Mouse (Mus musculus) frontal cortex, postnatal 14 days (tissue): ENCODE data around the gene Zbtb44.

Source experiments
- DNase-seq, 2 experiments: peaks; one replicate each; pipeline ENCODE4 v3.0.0; 2022; ENCODE audit warnings: low spot score in 2 of 2

The Zbtb44 gene

DNA sequence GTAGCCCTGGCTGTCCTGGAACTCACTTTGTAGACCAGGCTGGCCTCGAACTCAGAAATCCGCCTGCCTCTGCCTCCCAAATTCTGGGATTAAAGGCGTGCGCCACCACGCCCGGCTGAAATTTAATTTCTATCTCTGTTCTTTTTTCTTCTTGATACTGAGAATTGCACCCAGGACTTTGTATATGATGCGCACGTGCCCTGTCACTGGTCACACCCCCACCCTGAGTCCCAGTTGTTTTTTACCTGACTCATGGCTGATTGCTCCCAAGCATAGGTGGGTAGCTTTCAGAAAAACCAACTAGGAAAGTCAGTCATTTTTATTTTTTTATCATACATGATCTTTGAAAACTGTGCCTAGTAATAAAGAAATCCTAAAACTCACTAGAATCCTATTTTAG is 40.3 kb downstream of the Zbtb44 start:
- no peak for DNase-seq

DNA sequence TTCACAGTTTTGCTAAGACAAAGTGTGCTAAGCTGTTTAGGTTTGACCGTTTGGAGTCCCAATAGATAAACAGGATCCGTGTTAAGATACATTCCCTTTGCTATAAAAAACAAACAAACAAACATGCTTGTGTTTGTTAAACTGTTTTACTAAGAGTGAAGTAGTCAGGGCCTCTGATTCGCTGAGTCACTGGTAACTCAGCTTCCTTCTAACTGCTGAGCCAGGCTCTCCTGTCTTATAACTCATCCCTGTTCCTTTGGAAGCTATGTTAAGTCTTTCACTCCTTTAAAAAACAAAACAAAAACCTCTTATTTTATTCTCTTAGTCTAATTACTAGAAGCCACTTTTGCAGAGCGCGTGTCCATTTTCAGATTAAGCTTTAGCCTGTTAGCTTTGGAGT is 41.8 kb downstream of the Zbtb44 start:
- no peak for DNase-seq

DNA sequence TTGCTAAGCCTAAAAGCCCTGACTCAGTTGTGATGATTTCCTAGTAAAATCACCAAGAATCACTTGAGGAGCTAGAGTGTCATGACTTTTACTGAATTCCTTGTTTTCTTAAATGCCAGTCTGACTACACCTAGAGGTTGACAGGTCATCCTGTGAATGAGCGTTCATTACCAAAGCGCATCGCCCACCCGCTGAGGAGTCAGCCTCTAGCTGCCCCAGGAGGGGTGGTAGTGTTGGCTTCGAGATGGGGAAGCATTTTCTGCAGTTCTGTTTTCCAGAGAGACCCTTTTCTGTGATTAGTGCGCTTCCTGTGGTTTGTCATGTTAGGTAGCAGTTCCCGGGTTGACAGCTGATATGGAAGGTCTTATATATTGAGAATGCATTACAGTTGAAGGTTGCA is 43.4 kb downstream of the Zbtb44 start:
- no peak for DNase-seq

DNA sequence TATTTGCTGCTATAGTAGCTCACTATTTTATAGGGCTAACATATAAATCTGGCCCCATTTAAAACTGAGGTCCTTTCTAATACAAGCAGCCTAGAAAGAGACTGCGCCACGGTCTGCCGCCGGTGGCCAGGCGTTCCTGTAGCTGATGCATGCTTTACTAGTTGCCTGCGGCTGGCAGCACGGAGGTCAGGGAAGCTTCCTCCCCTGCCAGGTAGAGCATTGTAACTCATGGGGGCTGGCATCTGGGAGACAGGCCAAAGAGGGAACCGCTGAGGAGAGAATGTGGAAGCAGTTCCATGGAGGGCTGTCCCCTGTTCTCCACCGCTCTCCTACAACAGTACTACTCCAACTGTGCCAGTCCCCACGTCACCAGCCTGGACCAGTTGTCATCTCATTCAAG is 44.4 kb downstream of the Zbtb44 start:
- DNase-seq = no peak

DNA sequence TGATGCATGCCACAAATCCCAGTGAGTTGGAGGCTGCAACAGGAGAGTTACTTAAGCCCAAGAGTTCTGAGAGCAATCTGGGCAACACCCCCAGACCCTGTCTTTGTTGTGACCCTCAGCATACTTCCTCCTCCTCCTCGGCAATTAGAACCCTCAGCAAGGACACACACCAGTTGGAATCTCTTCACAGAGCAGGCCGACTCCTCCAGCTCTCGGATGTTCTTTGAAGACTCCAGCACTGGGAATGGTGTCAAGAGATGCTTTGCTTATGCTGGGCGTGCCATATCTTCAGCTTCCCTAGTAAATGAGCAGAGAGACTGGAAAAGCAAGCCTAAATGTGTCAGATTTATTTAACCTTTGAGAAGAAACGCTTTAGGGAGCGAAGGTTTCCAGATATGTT is 50.3 kb downstream of the Zbtb44 start:
- no peak for DNase-seq

DNA sequence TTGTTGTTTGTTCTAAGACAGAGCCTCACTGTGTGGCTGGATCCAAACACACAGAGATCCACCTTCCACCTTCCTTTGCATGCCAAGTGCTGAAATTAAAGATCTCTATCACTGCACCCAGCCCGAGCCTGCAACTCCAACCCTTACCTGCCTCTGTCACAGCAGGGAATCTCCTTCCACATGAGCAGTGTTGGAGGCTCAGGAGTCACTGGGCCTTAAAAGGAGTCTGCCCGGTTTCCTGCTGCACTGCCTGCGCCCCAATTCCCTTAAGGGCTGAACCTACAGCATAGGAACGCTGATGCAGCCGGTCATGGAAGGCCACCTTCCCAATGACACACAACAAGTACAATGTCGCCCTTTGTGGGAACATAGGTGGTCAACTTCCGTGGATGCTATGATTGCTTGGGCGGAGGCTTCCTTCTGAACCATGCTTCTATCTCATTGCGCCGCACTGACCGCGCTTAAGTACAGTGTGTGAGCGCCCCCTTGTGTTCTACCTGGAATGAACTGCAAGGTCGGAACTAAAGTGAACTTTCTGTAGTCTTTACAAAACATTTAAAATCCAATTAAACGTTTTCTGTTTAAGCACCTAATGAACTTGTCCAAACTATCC is 51.7 kb downstream of the Zbtb44 start:
- DNase-seq = peak in 1 of 2 experiments; percentile 73

DNA sequence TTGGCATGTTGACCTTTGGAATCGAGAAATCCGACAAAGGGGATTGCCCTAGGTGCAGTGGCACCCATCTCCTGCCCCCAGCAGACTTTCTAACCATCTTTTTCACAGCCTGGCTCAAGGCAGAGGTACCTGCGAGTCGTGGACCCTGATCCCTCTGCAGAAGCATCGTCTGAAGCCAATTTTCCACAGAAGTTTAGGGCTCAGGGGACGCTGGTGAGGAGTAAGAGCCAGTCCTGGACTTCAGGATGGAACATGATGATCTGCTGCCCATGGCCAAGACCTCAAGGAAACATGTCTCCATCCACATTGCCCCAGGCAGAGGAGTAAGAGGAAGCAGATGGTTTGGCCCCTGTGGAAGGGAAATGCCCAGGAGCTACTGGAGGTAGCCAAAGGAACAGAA is 52.3 kb downstream of the Zbtb44 start:
- no peak for DNase-seq

DNA sequence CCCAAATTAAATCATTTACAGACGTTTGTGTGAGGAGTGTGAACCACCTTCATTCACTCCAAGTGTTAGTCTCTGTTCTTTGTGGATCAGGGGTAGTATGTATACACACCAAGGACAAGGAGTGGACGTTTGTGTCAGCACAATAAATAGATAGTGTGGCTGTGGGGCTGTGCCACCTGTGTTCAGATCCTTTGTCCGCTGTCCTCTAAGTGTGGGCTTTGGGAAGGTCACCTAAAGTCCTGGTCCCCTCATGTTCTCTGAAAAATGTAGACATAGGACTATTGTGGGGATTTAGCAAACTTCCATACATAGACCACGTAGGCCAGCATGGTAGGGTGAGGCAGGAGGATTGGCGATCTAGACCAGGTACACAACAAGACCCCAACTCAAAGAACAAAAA is 55.1 kb downstream of the Zbtb44 start:
- no peak for DNase-seq

DNA sequence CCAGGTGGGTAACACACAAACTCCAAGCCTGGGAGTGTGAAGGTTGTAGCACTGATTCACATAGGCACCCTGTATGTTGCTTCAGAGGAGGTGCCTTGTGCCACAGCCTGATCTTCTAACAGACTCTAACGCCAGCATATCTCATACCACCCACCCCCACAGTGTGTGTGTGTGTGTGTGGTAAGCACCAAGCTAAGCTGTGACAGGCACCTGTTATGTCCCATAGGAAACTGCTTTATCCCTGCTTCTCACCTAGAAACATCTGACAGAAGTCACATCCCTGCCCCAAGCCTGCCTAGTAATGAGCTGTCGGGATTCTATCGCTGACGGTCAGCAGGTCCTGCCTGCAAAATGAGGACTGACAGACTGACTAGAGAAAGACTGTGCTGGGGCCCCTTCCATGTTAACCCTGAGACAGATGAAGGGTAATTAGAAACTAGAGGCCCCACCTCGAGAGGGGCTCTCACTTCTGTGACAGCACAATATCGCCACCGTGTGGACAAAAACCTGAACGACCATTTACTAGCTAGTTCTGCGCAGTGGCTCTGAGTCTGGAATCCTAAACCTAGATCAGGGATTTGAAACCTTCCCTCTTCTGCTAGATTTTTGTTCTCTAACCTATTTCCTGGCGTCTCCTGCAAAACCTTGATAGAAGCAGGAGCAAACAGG is 55.8 kb downstream of the Zbtb44 start:
- peak in 1 of 2 experiments; percentile 73 for DNase-seq

DNA sequence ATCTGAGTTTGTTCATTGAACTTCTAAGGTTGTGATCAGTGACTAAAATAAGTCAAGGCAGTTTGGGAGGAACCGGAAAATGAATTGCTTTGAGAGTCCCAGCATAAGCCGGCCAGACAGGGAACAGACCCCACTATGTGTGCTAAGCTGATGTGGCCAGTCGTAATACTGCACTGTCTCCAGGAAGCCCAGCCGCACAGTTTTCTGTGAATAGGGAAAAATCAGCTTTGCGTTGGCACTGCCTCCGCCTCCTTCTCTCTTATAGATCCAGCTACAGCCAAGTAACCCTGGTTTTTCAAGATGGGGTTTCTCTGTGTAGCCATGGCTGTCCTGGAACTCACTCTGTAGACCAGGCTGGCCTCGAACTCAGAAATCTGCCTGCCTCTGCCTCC is 56.3 kb downstream of the Zbtb44 start:
- no peak for DNase-seq

DNA sequence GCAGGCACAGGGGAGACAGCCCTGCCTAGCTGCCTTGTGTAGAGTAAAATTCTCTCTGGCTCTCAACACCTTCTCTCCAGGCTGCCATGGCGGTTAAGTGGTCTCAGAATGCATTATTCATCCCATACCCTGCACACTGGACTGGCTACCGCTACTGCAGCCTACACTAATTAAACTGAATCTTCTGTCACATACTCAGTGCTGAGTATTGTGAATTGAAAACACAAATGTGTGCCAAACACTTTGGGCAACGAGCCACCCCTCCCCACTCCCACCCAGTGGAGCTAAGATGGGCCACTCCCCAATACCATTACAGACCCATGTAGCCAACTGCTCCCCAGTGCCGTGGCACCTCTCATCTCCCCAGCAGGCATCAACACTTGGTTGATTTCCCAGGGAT is 57.0 kb downstream of the Zbtb44 start:
- no peak for DNase-seq

DNA sequence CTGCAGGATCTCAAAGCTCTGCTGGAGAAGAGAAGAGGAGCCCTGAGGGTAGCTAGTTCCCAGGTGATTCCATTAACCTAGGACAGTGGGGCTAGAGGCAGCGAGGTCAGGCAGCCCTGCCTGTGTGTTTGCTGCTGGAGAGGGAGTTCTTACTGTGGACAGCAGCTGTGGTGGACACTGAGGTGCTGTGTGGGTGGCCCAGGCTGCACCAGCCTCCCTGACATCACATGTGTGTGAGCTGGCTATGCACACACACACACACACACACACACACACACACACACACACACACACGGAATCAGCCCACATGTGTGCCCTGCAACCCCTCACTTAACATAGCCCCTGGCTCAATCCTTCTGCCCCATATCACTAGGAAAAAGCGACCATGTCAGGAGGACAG is 57.7 kb downstream of the Zbtb44 start:
- no peak for DNase-seq

DNA sequence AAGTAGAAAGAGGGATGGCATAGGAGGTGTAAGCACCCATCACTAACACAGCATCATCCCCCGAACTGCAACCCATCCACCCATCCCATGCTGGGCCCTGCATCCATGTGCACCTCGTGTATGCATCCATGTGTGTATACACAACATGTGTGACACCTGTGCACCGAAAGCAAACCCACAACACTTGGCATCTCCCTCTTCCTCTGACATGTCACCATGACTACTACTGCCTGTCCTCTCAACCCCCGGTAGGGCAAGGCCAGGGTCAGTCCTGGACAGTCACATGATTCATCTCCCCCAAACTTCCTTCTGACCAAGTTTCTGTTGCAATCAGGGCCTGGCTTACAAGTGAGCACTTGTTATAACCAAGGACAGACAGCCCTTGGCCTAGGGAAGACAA is 58.4 kb downstream of the Zbtb44 start:
- no peak for DNase-seq

DNA sequence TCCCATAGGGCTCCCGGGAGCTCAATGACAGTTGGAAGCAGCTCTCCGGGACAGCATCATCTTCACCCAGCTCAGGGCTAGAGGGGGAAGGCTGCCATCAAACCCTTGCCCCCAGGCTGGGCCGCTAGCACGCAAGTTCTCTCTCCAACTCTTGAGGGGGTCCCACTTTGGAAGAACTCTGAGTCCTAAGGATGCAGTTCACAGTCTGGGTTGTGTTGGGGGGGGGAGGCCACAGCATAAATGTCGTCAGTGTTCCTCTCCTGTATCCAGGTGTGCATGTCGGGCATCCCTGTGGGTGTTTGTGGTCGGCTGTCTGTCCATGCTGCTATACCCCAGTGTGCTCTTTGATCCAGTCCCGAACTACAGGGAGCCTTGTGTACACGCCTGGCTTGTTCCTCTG is 59.1 kb downstream of the Zbtb44 start:
- no peak for DNase-seq

DNA sequence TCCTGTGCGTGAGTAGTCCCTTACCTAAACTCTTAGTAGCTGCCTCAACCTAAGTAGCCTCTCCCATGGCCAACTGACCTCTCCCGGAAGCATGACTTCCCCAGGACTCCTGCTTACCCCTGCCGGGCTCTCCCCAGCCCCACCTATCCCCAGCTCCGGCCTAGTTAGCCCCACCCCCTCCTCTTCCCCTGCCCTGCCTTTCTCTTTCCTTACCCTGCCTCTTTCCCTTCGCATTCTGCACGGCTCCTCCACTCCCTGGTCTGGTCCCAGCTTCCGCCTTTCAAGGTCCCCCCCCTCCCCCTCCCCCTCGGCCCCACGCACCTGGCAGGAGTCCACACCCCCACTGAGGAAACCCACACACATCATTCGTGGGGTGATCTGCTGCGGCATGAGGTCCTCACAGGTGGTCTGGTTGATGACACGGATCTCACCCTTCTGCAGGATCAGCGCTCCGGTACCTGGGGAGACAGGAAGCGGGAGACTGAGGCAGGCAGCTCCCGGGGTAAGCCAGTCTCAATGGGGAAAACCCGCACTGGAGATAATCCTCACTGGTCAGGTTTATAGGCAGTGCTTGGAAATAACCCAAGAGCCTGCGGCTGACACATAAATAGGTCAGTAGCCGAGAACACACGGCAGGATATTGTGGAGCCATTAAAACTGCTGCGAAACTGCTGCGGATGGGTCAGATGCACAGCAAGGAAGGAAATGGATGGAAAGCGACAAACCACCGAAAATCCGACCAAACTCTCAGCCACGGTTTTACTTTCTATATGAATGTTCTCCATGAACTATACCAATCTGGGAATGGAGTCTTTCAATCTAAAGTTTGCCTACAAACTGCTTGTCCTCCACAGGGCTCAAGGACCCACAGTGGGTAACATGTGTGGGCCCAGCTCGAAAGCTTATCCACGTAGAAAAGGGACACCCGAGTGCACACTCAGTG is 59.9 kb downstream of the Zbtb44 start:
- no peak for DNase-seq

DNA sequence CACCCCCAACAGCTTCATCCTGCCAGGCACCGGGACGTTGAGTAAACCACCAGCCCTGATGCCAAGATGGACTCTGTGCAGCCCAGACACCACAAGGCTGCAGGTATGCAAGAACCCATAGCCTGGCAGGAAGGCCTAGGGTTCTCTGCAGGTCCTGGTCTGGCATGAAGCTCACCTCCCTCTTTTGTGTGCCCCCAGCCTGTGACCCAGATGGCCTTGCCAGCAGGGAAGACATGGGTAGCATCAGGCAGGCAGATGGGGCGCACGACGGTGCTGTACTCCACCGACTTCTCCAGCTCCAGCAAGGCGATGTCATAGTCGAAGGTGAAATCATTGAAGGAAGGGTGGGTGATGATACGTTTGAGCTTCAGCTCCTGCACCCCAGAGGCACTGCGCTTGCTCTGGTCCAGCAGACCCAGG is 60.7 kb downstream of the Zbtb44 start:
- no peak for DNase-seq

DNA sequence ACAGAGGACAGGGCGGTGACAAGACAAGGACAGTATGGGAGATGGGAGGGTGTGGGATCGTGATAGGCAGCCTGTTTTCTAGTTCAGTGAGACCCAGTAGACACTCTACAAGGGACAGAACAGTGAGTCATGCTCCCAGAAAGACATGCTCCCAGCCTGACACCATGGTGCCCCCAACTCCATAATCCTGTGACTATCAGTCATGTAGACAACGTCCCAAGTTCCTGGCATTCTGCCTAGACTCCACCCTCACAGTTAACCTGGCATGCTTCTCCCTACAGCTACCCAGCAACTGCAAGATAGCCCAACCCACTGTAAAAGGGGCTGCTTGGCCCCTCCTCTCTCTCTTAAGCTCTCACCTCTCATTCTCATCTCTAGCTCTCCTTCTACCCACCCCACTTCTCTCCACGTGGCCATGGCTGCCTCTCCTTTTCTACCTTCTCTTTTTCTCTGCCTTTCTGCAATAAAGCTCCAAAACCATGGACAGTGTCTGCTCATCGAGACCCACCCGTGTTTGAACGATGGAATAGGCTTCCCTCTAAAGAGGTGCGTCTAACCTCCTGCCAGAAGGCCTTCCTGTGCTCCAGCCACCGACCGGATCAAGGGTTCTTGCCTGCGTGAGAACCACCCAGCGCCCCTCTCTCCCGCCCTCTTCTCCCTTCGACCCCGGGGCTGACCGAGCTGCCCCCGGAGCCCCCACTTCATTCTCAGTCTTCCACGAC is 61.8 kb downstream of the Zbtb44 start:
- DNase-seq = no peak

DNA sequence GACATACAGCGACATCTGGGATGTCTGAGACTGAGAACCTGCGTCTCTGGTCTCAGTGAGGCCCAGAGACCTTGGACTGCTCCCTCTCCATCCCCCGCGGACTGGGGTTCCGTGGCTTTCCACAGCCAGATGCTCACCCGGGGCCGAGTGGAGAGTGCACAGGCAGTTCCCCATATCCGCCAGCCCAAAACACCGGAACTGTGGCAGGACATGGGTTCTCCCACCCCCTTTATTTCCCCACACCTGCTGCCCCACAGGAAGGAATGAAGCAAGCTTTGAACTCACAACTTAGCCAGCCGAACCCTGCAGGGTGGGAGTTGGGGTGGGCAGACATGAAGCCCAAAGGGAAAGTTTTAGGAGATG is 62.4 kb downstream of the Zbtb44 start:
- DNase-seq = no peak

DNA sequence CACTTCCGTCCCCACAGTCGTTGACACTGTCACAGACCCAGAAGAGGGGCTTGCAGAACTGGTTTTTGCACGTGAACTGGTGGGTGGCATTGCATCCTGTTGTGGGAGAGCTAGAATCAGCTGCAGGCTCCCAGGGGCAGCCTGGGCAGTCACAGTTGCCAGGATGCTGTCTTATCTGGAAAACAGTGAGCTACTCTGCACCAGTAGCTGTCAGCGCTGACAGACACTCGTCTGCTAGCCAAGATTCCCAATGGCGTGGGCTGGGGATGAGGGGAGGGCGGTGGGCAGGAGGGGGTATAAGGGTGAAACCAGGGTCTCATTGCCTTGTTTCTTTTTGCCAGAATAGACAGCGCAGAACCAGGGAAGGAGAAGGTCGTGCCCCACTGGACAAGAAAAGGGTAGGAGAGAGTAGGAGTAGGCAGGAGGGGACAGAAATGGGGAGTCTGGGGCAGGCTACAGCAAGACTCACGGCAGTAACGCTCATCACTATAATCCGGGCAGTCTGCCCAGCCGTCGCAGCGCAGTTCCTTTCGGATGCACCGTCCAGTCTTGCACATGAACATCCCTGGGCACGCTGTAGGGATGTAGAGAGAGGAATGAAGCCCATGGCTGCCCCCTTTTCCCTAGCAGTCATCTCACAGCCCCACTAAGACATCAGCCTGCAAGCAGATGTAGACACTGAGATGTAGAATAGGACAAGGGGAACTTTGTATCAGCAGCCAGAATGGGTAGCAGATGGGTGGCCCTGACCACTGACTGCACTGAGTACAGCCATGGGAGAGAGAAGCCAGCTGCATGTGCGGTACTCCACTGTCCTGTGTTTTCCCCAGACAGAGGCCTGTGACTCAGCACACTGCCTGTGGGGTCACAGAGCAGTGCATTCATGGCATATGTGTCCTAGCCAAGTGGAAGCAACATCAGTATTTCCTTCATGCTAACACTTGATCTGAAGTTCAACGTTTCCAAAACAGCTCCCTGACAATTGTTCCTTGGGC is 66.9 kb downstream of the Zbtb44 start:
- no peak for DNase-seq

DNA sequence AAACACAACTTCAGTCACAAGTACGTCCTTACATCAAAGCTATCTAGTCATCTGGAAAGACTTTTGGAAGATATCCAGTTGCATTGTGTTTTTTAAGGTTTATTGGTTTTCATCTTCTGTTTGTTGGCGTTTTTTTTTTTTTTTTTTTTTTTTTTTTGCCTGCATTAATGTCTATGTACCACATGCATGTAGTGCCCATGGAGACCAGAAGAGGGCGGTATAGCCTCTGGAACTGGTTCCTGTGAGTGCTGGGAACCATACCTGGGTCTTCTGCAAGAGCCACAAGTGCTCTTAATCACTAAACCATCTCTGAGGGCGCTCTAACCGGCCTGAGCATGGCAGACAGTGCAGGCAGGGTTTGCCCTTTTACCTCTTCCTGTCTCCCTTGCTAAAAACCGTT is 67.7 kb downstream of the Zbtb44 start:
- DNase-seq = no peak

DNA sequence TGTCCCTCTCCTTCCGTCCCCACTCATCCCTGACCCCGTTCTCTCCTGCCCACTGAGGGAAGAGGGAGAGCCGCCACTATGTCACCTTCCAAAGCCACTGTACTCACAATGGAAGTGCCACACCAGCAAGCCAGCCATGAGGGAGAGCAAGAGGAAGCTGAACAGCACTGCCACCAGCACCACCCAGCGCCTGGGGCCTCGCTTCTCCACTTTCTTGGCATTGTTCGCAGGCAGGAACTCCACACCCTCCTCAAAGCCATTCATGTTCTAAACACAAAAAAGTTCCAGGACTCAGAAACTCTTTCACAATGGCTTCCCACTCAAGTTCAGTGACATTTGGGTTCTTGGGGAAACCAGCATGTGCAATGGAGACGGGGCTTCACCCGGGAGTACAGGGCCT is 78.0 kb downstream of the Zbtb44 start:
- no peak for DNase-seq
